Mouse (Mus musculus) T-helper 17 cell (primary cell): ENCODE measurements at regions not wholly inside any gene's neighbourhood (a gene's known extent, or its start where the extent isn't known, plus 50 kb on each side); places are given as distances from the start of the nearest gene placed in this dataset.

ENCODE experiments used
- in situ Hi-C, 2 experiments: fragments of 300-600 bp; cut with MboI, MseI; formaldehyde crosslinking; loops; 1 replicate in 1 of 2; 2 replicates in 1 of 2; pipeline ENCODE4 v1.15.1; 2025; ENCODE audit warnings: high pct_unique_total_duplicates in 2 of 2

GRCm38 (mm10) chr16:9339456-9339855, 509.6 kb downstream of the 1810013L24Rik start:
- in situ Hi-C loops: no loop called here

- in situ Hi-C loops: no loop called here
Measured at GRCm38 (mm10) chr16:9341245-9341644, 511.3 kb downstream of the 1810013L24Rik start.

DNA sequence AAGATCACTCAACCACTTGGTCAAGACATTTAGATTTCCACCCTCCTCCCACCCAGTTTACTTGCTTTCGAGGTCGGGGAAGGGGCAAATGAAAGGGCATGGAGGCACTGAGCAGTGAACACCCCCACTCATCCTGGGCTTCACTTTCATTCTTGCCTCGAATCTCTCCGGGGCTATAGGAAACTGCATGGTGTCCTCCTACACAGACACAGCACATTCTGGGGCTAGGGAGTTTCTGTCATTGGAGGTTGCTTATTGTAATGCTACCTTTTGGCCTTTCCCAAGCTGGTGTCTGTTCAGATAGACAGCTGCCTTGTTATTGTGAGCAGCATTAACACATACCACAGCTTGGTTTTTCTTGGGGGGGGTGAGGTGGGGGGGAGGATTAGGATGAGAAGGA, 523.9 kb downstream of the 1810013L24Rik start:
- in situ Hi-C loops: no loop called here

DNA sequence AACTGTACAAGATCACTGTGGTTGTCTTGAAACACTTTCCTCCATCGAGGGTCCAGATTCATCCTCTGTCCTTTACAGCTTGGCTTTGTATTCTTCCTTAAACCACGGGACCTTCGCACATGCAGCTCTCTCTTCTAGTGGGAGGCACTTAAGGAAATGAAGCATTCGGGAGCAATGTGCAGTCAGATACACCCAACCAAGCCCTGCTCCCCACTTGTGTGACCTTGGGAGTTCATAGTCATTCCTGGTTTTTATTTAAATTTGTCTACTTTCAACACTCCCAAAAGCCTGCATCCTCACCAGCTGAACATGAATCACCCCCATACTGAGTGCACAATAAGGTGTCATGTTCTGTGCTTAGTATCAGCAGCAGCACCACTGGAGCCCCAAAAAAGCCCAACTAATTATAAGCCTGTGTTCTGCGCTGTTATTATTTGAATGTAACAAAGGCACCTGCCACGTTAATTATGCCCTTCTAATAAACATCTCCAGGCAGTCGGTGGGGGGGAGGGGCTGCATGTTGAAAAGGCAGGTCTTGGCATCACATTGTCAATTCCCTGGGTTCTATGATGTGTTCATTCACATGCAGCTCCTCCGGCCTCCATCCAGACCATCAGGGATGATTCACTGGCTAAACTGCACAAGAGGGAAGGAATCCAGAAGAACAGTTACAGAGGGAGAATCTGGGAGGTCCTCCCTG, 524.6 kb downstream of the 1810013L24Rik start:
- in situ Hi-C loops: no loop called here

GRCm38 (mm10) chr16:9358651-9359050, 528.8 kb downstream of the 1810013L24Rik start:
- in situ Hi-C loops: no loop called here

- in situ Hi-C loops: no loop called here
Measured at GRCm38 (mm10) chr16:9359399-9360135, 529.7 kb downstream of the 1810013L24Rik start.

GRCm38 (mm10) chr16:9360741-9361255, 530.9 kb downstream of the 1810013L24Rik start:
- in situ Hi-C loops: no loop called here

- in situ Hi-C loops: no loop called here
Measured at GRCm38 (mm10) chr16:9362116-9362515, 532.2 kb downstream of the 1810013L24Rik start.

DNA sequence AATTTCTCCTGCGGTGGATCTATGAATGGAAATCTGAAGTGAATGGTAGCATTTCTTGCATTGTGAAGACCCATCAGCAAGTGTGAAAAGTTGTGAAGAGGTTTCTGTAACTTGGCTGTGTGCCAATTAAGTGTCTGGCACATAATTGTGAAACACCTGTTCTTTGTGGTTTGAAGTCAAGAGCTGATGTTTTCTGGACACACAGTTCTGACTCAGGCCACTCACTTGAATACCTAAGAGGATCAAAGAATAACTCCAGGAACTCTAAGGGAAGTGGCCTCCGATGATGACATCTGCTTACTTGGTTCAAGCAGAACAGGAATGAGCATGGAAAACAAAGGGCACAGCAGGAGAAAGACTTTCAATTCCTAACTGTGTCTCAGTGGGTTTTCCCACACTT, 534.2 kb downstream of the 1810013L24Rik start:
- in situ Hi-C loops: no loop called here

DNA sequence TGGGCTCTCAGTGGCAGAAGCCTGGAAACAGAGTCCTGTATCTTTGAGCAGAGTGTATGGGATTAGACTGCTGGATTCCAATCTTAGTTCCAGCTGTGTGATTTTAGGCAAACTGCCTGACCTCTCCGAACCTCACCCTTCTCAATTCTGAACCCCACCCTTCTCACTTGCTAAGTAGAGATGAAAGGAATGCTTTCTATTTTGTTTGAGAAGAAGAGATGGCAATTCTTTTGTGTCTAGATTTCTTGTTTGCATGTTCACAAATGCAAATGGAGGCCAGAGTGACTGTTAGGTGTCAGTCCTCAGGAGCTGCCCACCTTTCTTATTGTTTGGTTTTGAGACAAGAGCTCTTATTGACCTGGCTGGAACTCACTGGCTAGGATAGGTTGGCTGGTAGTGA, 561.1 kb downstream of the 1810013L24Rik start:
- in situ Hi-C loops: no loop called here

- in situ Hi-C loops: loop anchor here in 1 of 2 experiments (10.0 kb wide), 1 partner anchor 1920 kb away; no protein-coding TSS in a partner anchor
Measured at GRCm38 (mm10) chr16:9404736-9405135, 574.8 kb downstream of the 1810013L24Rik start.

DNA sequence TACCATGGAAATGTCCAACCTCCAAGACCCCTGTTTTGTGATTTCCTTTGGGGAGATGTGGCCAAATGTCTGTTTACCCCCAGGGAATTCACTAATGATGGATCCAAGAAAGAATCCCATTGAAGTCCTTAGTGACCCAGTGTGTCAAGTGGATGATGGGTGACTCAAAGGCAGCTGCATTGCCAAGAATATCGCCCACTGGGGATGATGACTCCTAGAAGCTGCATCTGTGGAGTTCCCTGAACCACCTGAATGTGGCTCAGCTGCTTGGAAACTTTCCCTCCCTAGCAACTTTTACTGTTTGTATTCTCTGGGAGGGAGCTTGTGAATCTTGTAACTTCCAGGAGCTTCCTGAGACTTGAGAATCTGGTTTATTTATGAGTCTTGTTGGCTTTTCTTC, 578.3 kb downstream of the 1810013L24Rik start:
- in situ Hi-C loops: loop anchor here in 1 of 2 experiments (10.0 kb wide), 1 partner anchor 1923 kb away; no protein-coding TSS in a partner anchor

GRCm38 (mm10) chr16:9430509-9430908, 564.9 kb downstream of the Grin2a start:
- in situ Hi-C loops: no loop called here

GRCm38 (mm10) chr16:9439300-9439856, 556.0 kb downstream of the Grin2a start:
- in situ Hi-C loops: no loop called here

DNA sequence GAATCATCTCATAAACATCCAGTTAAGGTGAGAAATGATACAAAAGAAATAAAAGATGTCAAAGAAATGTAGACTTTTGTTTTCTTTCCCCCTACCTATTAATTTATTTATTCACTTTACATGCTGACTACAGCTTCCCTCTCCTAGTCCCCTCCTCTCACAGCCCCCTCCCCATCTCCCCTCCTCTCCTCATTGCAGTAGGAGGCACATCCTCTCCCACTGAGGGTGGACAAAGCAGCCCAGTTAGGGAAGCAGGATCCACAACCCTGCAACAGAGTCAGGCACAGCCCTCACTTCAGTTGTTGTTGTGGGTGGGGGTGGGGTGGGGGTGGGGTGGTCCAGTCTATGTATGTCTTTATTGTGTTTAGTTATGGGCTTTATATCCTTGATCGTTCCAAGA, 555.5 kb downstream of the Grin2a start:
- in situ Hi-C loops: no loop called here

- in situ Hi-C loops: loop anchor here in 1 of 2 experiments (25.0 kb wide), 1 partner anchor 915 kb away; no protein-coding TSS in a partner anchor
Measured at GRCm38 (mm10) chr16:9452058-9452457, 543.3 kb downstream of the Grin2a start.

DNA sequence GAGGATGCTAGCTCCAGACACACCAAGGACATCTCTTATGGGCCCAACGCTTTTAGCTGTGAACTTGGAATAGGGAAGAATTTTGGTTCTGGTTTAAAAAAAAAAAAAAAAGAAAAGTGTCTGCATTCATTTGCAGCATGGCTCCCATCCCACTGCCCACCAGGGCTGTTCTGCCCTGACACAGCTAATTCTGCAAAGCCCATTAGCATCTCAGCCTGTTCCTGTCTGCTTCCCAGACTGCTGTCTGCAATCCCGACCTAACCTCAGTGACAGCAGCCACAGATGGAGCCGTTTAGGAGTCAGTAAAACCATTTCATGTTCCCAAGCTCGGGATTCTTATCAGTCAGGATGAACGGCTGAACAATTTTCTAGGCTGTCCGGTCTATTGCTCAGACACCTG, 537.8 kb downstream of the Grin2a start:
- in situ Hi-C loops: loop anchor here in 1 of 2 experiments (25.0 kb wide), 1 partner anchor 920 kb away; no protein-coding TSS in a partner anchor

GRCm38 (mm10) chr16:9462497-9462896, 532.9 kb downstream of the Grin2a start:
- in situ Hi-C loops: loop anchor here in 1 of 2 experiments (25.0 kb wide), 1 partner anchor 925 kb away; no protein-coding TSS in a partner anchor

DNA sequence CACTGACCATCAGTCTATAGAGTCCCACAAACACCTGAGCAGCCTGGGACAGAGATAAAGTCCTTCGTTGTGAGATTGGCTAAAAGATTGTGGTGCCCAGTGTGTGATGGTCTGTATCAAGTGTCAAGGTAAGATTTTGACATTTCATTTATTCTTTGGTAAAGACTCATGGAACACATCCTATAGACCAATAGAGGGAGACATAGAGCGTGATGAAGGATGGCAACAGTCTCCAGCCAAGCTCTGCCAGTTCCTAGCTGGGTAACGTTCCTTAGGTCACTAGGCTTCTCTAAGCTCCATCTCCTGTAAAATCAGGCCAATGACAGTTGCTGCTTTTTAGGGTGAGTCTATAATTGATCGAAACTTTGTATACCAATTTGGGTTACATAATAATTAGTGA, 526.0 kb downstream of the Grin2a start:
- in situ Hi-C loops: loop anchor here in 1 of 2 experiments (25.0 kb wide), 1 partner anchor 932 kb away; no protein-coding TSS in a partner anchor

GRCm38 (mm10) chr16:9485291-9485690, 510.1 kb downstream of the Grin2a start:
- in situ Hi-C loops: no loop called here

DNA sequence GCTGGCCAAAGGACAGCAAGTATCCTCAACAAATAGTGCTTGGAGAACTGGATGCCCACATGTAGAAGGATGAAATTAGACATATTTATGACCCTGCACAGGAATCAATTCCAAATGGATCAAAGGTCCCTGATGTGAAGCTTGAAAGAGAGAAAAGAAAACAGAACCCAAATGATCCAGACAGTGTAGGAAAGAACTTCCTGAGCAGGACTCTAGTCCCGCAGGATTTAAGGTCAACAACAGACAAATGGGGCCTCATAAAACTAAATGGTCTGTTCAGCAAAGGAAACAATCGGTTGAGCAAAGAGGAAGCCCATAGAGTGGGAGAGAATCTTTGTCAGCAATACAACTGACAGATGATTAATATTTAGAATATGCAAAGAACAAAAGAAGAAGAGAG, 497.1 kb downstream of the Grin2a start:
- in situ Hi-C loops: no loop called here

DNA sequence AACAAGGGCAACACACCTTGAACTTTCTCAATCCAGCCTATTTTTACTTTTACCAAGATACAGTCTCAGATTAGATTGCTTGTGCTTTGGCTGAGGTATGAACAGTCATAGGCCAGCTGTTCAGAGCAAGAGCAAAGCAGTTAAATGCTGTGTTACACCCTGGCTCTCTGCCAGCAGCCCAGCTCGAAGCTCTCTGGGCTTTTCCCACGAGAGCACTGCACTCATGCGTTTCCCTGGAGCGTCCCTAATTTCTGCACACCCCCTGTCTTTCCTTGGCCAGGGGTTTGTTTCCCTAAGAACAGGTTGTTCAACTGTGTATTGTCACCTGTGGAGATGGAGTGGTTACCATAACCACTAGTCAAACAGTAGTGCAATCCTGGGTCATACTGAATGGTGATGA, 493.6 kb downstream of the Grin2a start:
- in situ Hi-C loops: no loop called here
